Mouse (Mus musculus): ENCODE data around the gene Eps8. TPM values are rescaled to one million over a fixed set of nuclear protein-coding genes. Genes with fewer than 3 reads are reported as not detected.
"Not testable (repeated sequence)": the region's sequence is repeated elsewhere in the genome, so short reads cannot be mapped to it uniquely, and the experiment has no call there.

Eps8 gene
- polyA plus RNA-seq, 2 experiments from 2014 or later, result 0.66 TPM; not detected in 1

GRCm38 (mm10) chr6:137509341-137510045 lies 145.2 kb downstream of the Eps8 start:
- no peak for ATAC-seq

DNA sequence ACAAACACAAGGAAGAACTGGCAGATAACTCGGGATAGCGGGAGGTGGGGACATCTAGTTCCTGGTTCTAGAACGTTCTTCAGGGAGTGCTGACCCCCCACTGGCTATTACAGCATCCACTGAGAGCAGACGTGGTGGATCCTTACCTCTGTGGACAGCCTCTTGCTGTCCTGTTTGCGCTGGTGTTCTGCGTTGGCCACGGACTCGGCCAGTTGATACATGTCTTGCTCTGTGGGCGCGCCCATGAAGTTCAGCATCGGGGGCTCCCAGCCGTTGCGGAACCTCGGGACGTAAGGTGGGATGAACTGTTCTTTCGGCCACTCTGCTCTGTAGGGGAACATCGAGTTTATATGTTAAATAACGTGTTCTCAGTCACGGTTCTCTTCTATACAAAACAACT lies 145.7 kb downstream of the Eps8 start:
- no peak for ATAC-seq

- ATAC-seq, result no peak
Observed at GRCm38 (mm10) chr6:137506563-137506962, 148.1 kb downstream of the Eps8 start.

GRCm38 (mm10) chr6:137505555-137506227 lies 149.0 kb downstream of the Eps8 start:
- ATAC-seq, result no peak

GRCm38 (mm10) chr6:137504052-137504451 lies 150.6 kb downstream of the Eps8 start:
- ATAC-seq, result no peak

GRCm38 (mm10) chr6:137503462-137503861 lies 151.2 kb downstream of the Eps8 start:
- no peak for ATAC-seq

- ATAC-seq, result no peak
Observed at GRCm38 (mm10) chr6:137503009-137503408, 151.7 kb downstream of the Eps8 start.

- ATAC-seq, result no peak
Observed at GRCm38 (mm10) chr6:137498781-137499180, 155.9 kb downstream of the Eps8 start.

DNA sequence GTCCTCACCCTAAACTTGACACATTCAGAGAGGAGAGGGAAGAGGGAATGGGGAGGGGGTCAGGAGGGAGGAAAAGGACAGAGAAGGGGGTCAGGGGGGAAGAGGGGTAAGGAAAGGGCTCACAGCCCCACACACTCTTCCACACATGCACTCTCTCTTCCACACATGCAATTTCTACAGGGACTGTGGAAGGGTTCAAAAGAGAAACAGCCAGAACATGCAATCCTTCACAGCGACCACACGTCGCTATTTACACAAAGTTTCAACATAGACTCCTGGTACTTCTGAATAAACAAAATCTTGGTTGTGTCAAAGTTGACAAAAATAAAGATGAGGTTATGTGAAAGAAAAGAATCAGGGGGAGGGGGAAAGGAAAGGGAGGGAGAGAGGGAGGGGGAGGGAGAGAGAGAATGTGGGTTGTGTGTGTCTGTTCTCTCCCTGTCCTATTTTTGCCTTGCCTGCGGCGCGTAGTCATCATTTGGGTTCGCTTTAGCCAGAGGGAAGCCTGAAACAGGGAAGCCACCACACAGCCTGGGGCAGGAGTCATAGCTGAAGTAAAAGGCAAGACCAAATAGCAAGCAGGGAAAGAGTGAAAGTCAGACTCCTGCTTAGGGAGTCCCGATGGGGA lies 157.4 kb downstream of the Eps8 start:
- no peak for ATAC-seq

DNA sequence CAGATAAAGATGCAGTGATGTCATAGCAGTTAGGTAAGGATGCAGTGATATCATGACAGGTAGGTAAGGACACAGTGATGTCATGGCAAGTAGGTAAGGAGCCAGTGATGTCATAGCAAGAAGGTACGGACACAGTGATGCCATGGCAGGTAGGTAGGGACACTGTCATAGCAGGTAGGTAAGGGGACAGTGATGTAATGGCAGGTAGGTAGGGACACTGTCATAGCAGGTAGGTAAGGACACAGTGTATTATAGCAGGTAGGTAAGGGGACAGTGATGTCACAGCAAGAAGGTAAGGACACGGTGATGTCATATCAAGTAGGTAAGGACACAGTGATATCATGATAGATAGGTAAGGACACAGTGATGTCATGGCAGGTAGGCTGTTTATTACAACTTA lies 158.1 kb downstream of the Eps8 start:
- no peak for ATAC-seq

- no peak for ATAC-seq
Observed at GRCm38 (mm10) chr6:137495233-137495632, 159.4 kb downstream of the Eps8 start.

- no peak for ATAC-seq
Observed at GRCm38 (mm10) chr6:137494801-137495200, 159.9 kb downstream of the Eps8 start.

GRCm38 (mm10) chr6:137494136-137494475 lies 160.6 kb downstream of the Eps8 start:
- no peak for ATAC-seq

DNA sequence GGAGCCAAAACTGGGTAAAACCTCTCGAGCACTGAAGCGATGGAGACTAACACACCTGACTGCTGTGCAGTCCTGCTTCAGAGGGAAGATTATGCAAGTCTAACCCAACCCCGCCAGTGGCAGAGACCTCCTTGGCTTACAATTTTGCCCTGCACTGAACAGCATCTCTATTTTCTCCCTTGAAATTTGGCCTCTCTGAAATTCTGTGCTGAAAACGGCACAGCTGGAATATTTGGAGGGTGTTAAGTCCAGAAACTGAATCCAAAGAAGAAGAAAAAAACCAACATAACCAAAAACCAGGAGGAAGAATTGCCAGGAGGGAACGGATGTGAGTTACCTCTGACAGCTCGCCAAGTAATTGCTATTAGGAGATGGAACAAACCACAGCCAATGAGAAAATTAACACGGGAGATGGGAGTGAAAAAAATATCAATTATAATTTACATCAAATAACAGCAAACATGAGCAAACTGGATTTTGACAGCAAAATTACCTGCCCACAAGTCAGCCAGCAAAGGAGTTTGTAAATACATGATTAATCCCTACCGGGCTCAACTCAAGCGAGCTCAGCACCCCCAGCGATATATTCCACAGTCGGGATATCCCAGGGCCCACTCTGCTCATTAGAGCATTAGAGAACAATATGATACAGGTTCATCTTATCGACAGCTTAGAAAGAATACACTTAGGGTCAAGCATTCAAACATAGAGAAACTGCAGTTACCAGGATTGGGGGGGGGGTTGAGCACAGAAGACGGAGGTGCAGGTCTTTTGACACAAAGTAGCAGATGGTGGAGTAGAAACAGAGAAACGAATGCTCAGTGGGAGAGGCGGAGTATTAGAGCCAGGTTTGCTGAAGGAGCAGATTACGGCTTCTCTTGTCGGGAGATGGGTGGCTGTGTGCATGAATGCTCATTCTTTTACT lies 161.2 kb downstream of the Eps8 start:
- ATAC-seq, result no peak

DNA sequence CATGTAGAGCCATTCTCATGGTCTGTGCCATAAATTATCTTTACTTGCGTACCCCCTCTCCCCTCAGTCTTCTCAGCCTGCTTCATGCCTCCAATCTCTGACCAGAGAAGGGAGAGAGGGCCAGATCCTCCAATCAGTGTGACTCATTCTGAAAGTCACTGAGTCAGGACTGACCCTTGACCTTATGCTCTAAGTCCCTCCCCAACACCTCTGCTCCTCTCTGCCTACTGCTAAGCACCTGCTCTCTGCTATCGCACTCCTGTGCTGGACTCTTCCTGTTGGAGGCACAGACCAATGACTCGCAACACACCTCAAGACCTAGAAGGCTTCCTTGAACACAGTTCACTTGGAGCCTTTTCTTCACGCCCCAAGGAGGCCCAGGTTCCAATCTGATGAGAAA lies 162.1 kb downstream of the Eps8 start:
- ATAC-seq, result no peak

DNA sequence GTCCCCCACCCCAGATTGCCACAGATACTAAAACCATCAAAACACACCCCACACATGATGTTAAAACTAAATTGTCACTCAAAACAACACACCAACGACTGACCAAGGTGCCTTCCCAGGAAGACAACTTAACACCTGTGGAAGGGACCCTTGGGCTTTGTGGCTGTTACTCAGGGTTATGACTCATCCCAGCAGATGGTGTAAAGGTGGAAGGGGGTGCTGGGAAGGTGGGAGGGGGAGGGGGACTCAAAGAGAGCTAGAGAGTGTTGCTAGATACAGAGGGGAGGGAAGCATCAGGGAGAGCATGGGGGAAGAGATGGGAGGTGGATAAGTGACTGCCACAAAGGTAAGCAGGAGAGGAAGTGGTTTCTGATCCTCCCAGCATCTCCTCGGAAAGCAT lies 163.0 kb downstream of the Eps8 start:
- no peak for ATAC-seq

DNA sequence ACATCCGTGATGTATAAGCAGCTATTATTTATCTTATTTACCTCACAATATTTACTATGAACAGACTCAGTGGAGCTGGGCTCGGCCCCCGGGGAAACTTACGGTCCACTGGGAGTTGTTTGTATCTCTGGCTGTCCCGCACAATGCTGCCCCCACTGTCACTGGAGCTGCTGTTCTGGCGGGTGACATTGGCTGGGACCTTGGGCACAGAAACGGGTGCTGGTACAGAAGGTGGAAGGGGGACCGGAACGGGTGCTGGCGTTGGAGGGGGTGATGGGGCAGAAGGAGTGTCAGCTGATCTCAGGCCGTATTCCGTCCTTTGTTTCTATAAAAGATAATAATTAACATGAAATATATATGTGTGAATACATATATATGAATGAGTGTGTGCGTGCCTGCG lies 164.6 kb downstream of the Eps8 start:
- ATAC-seq, result no peak

DNA sequence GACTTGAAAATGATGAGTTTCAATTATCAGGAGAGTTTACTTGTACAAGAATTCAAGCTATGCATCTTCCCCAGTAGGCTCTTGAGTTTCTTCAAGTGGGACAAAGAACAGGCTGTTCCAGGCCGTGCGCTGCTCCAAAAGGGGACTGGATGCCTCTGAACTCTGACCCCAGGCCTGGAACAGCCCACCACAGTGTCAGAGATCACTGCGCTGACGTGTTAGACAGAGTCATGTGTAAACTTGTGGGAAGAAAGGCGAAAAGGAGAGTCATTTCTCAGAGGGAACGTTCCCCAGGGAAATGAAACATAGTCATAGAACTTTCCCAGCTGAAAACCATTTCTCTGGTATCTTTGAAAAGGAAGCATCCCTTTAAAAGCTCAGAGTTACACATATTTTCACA lies 167.2 kb downstream of the Eps8 start:
- no peak for ATAC-seq

GRCm38 (mm10) chr6:137482891-137483290 lies 171.8 kb downstream of the Eps8 start:
- no peak for ATAC-seq

- ATAC-seq, result not testable (repeated sequence)
Observed at GRCm38 (mm10) chr6:137475695-137476094, 179.0 kb downstream of the Eps8 start.

DNA sequence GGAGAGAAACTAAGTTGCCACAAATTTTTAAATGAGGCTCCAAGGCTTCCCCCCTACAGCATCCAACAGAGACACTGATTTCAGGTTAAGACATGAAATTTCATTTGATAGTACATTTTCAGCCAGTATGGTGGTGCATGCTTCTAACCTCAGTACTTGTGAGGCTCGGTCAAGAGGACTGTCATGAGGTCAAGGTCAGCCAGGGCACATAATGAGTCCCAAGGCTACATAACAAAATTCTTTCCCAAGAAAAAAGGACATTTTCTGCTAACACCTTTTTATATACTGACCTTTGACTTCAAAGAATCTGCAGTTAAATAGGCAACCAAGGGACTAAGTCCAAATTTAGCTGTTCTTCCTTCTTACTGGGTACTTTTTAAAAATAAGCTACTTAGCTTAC lies 181.2 kb downstream of the Eps8 start:
- no peak for ATAC-seq

- no peak for ATAC-seq
Observed at GRCm38 (mm10) chr6:137472129-137472528, 182.5 kb downstream of the Eps8 start.
